Mouse (Mus musculus) cerebellum, adult 18-20 months (tissue): ENCODE data around the gene Gm42742.
A peak's percentile ranks its signal among the peaks of the same experiment; 100 is the strongest.

Experiments
- DNase-seq, 2 experiments: peaks; one replicate each; pipeline ENCODE4 v3.0.0; 2021

The Gm42742 gene

GRCm38 (mm10) chr7:127019306-127019960 lies 1.5 kb downstream of the Gm42742 start:
- peak in 1 of 2 experiments; percentile 48 for DNase-seq

- peak in 1 of 2 experiments; percentile 43 for DNase-seq
Observed at GRCm38 (mm10) chr7:127018416-127019305, 2.2 kb downstream of the Gm42742 start.

- DNase-seq: no peak
Observed at GRCm38 (mm10) chr7:127017950-127018345, 2.9 kb downstream of the Gm42742 start.

- peak; percentile 97 to 98 for DNase-seq
Observed at GRCm38 (mm10) chr7:127016971-127017949, 3.6 kb downstream of the Gm42742 start, which contains the start of gene Pagr1a. Gene Pagr1a, minus strand, starts transcription at chr7:127017352.

- DNase-seq: peak; percentile 69 to 72
Observed at GRCm38 (mm10) chr7:127016486-127016938, 4.4 kb downstream of the Gm42742 start.

GRCm38 (mm10) chr7:127016481-127016485 lies 4.6 kb downstream of the Gm42742 start, which contains the start of gene Pagr1b:
Gene Pagr1b, minus strand, starts transcription at chr7:127016484.
- DNase-seq: no peak

- DNase-seq: peak; percentile 63 to 74
Observed at GRCm38 (mm10) chr7:127016081-127016480, 4.8 kb downstream of the Gm42742 start.

- DNase-seq: no peak
Observed at GRCm38 (mm10) chr7:127014993-127015392, 5.9 kb downstream of the Gm42742 start.

- DNase-seq: peak; percentile 70 to 73
Observed at GRCm38 (mm10) chr7:127014320-127014719, 6.6 kb downstream of the Gm42742 start, which contains the start of gene Mvp. Gene Mvp, minus strand, starts transcription at chr7:127014621.

- DNase-seq: no peak
Observed at GRCm38 (mm10) chr7:127013385-127013784, 7.5 kb downstream of the Gm42742 start.

- DNase-seq: no peak
Observed at GRCm38 (mm10) chr7:127012845-127013244, 8.1 kb downstream of the Gm42742 start.

GRCm38 (mm10) chr7:127012374-127012773 lies 8.5 kb downstream of the Gm42742 start:
- DNase-seq: peak in 1 of 2 experiments; percentile 35

GRCm38 (mm10) chr7:127011717-127012116 lies 9.2 kb downstream of the Gm42742 start:
- DNase-seq: no peak

GRCm38 (mm10) chr7:127011051-127011450 lies 9.8 kb downstream of the Gm42742 start:
- no peak for DNase-seq

GRCm38 (mm10) chr7:127009307-127010085 lies 11.4 kb downstream of the Gm42742 start:
- DNase-seq: peak; percentile 59 to 69

- DNase-seq: peak; percentile 97 to 99
Observed at GRCm38 (mm10) chr7:127008239-127009019, 12.5 kb downstream of the Gm42742 start.

GRCm38 (mm10) chr7:127007313-127008024 lies 13.4 kb downstream of the Gm42742 start:
- DNase-seq: peak in 1 of 2 experiments; percentile 44

- no peak for DNase-seq
Observed at GRCm38 (mm10) chr7:127004122-127004875, 16.6 kb downstream of the Gm42742 start.

- DNase-seq: no peak
Observed at GRCm38 (mm10) chr7:127003620-127004019, 17.3 kb downstream of the Gm42742 start.

GRCm38 (mm10) chr7:126999568-126999967 lies 21.3 kb downstream of the Gm42742 start:
- DNase-seq: no peak
